Mouse (Mus musculus) hindlimb bud, embryonic 11.5 days (tissue): ENCODE measurements around the gene Fry.
A peak's percentile ranks its signal among the peaks of the same experiment; 100 is the strongest.

Source experiments
- DNase-seq: peaks from one replicate; pipeline ENCODE4 v3.0.0-alpha.2; 2012; ENCODE audit warnings: low read depth, low spot score; ENCODE audit errors: extremely low spot score

Gene Fry

DNA sequence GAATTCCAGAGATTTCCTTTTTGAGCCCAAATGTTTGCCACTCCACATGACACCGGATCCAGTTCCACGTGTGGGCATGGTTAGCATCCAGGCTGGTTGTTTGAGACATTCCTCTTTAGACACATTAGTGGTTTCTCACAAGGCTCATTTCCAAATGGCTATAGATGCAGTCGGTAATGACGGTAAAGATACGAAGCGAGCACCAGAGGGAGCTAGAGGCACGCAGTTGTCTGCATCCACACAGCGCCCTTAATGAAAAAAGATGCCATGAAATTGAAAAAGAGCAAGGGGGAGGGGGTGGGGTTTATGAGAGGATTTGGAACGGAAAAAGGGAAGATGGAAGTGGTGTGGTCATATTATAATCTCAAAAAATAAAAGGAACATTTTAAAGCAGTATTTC is 50.3 kb downstream of the Fry start:
- peak; percentile 56 for DNase-seq

GRCm38 (mm10) chr5:150171562-150171961 is 53.1 kb downstream of the Fry start:
- no peak for DNase-seq

- DNase-seq = no peak
Observed at GRCm38 (mm10) chr5:150173869-150174268, 55.4 kb downstream of the Fry start.

- DNase-seq = no peak
Observed at GRCm38 (mm10) chr5:150174950-150175349, 56.5 kb downstream of the Fry start.

DNA sequence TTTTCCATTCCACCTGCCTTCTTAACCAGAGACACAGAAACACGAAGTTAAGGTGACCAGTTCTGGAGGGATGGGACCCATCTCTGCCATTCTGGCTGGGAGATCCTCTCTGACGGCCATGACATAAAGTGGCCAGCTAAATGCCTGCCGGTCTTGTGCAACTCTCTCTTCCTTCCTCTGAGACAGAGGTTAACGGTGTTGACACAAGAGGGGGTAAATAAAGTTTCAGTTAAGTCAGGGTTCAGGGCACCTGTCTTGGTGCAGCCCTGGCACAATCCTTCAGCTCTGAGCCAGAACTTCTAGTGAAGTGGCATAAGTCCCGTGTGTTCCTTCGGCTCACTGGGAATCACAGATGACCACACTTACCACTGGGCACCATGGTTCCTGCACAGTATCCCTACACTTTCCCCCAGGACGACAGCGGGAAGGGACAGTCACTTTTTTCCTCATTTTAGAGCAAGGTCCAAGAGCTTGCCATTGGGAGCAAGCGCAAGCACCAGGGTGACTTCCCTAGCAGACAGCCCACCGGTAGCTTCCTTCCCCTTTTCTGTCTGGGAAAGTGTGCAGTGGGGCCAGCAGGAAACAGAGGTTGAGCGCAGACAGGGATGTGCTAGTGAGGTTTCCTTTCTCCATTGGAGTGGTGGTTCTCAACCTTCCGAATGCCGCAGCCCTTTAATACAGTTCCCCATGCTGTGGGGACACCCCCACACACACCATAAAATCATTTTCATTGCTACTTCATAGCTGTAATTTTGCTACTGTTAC is 58.0 kb downstream of the Fry start:
- no peak for DNase-seq

DNA sequence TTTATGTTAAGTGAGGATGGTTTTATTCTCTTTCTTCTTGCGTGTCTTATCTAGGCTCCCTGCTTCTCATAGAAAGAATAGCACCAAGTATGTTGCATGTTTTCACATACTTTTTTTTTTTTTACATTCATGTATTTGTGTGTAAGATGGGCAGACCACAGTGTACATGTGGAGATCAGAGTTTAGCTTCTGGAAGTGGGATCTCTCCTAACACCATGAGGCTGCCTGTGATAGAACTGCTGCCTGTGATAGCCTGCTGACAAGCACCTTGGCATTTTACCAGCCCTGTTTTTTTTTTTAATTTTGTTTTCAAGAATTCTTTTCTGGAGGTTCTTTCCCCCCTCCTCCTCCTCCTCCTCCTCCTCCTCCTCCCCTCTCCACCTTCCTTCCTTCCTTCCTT is 59.3 kb downstream of the Fry start:
- no peak for DNase-seq

DNA sequence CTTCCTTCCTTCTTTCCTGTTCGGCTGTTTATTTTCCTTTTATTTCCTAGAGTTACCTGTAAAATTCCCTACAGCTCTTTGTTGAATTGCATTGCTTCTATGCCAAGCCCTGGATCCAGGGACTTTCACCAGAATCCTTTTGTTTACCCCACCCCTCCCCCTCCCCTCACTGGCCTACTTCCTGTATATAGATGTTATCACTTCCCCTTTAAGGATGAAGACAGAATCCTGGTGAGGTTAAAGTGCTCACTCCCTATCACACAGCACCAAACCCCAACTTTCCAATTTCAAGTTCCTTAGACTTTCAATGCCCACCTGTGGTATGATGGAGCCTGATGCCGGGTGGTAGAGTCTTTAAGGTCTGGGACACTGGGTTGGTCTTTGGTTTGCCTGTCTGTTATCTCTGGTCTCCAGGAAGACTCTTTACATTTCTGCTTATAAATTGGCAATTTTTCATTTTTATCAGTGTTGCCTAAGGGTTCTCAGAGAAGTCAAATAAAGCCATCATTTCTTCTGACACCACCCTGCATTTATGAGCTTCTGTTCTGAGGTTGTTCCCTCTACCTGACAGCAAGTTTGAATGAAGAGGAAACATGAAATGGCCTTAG is 59.9 kb downstream of the Fry start:
- DNase-seq = no peak

GRCm38 (mm10) chr5:150180985-150181607 is 62.7 kb downstream of the Fry start:
- DNase-seq = no peak

DNA sequence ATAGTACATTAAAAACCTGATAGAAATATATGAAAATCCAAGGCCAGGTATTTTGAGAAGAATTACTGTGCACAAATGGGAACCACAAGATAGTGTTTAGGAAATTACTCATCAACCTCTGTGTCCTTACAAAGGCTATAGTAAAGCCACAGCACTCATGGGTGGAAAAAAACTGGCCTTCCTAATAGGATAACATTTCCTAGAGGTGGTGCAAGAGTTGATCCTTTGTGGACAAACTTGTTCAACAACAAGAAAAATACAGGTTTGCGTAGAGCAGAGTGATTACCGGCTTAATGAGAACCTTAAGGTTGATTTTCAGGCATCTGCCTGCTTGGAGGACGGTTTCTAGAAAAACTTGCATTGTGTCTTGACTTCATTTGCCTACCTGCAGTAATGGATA is 66.5 kb downstream of the Fry start:
- DNase-seq = no peak

- DNase-seq = no peak
Observed at GRCm38 (mm10) chr5:150186121-150186520, 67.7 kb downstream of the Fry start.

DNA sequence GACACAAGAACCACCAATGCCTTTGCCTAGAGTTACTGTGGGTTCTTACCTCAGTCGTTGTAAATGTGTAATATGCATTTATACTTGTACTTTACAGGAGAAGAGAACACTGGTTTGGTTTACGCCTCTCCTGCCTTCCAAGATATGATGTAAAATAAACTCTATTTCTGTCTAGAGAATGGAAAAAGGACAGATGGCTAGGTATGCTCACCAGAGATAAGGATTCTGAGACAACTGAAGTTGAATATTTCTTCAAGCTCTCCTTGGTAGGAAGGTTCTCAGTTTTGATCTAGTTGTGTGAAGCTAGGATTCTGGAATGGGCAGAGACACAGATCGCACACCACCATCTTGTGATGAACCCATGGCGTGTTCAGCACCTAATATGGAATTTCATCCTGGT is 68.2 kb downstream of the Fry start:
- DNase-seq = no peak

GRCm38 (mm10) chr5:150188031-150188430 is 69.6 kb downstream of the Fry start:
- DNase-seq = no peak

GRCm38 (mm10) chr5:150190454-150191358 is 72.3 kb downstream of the Fry start:
- no peak for DNase-seq

DNA sequence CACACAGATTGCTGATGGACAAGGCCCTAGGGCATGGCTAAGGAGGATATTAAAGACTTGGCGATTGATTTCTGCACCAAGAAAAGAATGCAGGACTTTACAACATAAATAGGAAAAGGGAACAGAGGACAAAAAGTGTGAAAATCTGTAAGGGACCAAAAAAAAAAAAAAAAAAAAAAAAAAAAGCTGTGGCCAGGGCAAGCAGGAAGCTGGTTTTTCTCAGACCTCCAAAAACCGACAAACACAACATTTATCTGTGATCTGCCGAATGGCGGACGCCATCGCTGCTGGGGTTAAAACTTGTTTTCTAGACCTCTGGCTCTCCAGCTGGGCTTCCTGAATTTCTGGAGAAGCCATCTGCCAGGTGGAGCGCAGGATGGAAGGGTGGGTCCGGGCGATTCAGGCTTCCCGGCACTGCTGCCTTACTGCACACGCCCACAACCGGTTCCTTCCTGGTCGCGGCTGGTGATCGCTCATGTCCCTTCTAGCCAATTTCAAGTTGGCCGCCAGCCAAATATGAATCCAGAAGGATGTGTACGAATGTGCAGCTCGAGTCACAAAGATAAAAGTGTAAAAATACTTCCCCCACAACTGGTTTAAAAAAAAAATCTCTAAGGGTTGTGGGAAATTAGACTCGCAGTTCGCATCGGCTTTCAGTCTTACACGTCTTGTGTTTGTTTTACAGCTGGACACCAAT is 77.2 kb downstream of the Fry start:
- DNase-seq = peak; percentile 14

DNA sequence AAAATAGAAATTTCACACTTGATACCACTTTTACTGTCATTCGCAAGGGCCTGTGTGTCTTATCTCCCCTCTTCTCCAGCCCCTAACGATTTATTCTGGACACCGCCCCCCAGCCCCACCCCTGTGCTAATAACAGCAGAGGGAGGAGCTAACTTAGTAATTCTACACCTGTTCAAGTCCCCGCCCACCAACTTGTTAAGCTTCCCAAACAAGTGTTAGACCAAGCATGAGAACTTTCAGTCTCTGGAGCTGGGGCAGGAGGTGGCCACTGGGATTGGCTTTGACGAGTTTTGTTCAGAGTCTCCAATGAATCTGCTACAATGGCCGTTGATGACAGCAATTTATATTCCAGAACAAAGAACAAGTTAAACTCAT is 77.8 kb downstream of the Fry start:
- DNase-seq = peak; percentile 22

DNA sequence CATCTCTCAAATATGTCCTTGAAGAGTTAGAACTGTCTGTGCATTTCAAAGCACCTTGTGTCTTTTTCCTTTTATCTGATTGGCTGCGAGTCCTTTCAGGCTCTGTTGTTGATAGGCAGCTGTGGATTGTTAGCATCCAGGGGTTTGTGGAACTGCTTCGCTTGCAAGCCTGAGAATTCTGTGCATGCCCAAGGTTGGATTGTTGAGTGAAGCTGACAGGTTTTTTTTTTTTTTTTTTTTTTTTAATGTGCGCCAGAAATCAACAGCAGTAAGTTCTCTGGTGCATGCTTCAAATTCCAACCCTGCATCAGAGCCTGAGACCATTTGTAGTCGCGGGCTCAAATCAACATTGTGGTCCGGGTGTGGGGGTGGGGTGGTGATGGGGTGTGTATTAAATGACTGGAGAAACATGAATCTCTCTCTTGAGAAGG is 78.5 kb downstream of the Fry start:
- no peak for DNase-seq

- DNase-seq = no peak
Observed at GRCm38 (mm10) chr5:150206749-150207148, 88.3 kb downstream of the Fry start.

DNA sequence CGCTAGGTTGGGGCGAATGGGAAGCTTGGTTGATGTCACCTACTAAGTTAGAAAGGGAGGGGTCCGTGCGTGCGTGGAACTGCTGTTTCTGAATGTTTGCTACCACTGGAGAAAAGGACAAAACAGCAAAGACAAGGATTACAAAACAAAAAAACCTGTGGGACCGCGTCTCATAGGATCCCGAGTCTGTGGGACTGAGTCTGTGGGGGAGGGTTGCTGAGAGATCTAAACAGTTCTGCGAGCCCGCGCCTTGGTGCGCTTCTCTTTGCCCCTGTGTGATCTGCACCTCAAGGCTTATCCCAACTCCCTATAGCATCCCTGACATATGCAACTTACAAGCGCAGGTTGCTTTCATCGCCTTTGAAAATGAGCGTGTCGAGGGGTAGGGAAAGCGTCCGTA is 89.2 kb downstream of the Fry start:
- DNase-seq = no peak

- no peak for DNase-seq
Observed at GRCm38 (mm10) chr5:150208009-150208408, 89.6 kb downstream of the Fry start.

GRCm38 (mm10) chr5:150214081-150214480 is 95.6 kb downstream of the Fry start:
- DNase-seq = no peak

GRCm38 (mm10) chr5:150216066-150216465 is 97.6 kb downstream of the Fry start:
- no peak for DNase-seq
